Mouse (Mus musculus) adrenal gland, adult 10 weeks (tissue): Measurements from ENCODE around the gene Mum1. TPM values are rescaled to one million over a fixed set of nuclear protein-coding genes. Genes with fewer than 3 reads are reported as not detected.

Experiments used
- polyA plus RNA-seq: library from polyadenylated mRNA; stranded (reverse); fragments of 350-450 nt; fragmentation: Illumina TruSeq; extraction: RNeasy Lipid Tissue Mini Kit (QIAGEN cat#74804); gene quantifications from one replicate; pipeline ENCODE4 v1.2.3, GENCODE M21; 2014; ENCODE audit warnings: low read depth, low replicate concordance

Gene Mum1
- 7.3 TPM for polyA plus RNA-seq

GRCm38 (mm10) chr10:80226416-80227165 lies at the start of gene Mum1:
Gene Mum1, plus strand, starts transcription at chr10:80226434.

DNA sequence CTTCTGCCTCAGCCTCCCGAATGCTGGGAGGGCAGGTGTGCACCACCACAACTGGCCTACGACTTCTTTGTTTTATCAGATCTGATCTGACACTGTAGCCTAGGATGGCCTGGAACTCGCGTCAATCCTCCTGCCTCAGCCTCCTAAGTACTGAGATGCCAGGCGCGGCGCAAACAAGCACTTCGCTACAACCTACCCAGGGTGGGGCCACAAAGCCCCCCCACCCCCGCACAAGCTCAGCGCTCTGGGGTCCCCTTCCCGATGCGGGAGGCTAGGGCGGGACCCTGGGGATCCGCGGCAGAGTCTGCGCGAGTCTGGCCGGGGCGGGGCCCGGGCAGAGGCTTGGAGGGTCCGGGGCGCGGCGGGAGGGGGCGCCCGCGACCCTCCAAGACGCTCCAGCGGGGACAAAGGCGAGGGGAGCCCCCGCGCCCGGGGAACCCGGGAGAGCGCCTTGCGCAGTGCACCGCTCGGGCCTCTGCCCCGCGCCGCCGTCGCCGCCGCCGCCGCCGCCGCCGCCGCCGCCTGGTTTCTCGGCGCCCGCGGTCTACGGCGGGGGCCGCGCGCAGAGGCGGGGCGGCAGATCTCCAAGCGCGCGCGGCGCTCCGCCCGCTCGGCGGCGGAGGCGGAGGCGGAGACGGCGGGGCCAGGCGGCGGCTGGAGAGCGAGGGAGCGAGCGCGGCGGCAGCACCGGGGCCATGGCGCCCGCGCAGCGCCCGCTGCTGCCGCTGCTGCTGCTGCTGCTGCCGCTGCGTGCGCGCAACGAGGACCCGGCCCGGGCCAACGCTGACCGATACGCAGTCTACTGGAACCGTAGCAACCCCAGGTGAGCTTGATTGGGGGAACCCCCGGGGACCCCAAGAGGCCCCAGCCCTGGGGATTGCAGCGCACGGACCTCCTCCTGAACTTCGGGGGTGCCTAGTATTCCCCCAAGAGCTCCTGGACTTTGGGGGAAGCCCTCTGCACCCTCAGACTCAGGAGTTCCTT lies 46.9 kb upstream of the Mum1 start, which contains the start of gene Efna2:
Gene Efna2 (plus strand): TSS at position 415 of the 984 bp plus-strand sequence.

DNA sequence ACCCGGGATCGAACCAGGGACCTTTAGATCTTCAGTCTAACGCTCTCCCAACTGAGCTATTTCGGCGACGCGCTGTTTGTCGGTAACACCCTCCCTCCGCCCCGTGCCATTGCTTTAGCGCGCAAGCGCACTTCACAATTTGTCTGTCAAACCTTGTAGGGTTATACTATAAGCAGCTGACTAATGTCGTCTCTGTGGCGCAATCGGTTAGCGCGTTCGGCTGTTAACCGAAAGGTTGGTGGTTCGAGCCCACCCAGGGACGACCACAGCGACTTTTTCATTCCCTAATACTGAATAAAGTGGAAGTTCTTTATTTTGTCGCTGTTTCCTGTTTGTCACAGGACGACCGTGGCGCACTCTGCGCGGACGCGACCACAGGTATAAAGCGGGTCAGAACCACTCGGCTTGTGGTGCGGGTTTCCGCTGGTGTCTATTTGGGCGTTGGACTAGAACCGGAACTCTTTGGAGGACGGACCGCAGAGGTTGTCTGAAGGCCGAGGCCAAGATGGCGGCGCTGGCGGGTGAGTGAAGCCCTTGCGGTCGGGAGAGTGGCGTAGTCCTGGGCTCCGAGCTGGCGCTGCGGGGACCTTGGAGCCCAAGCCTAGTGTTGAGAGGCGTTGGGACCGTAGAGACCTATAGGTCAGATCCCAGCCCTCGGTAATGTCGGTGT lies 22.9 kb downstream of the Mum1 start, which contains the start of gene Ndufs7:
Gene Ndufs7 (plus strand): TSS at position 151 of the 670 bp plus-strand sequence.

DNA sequence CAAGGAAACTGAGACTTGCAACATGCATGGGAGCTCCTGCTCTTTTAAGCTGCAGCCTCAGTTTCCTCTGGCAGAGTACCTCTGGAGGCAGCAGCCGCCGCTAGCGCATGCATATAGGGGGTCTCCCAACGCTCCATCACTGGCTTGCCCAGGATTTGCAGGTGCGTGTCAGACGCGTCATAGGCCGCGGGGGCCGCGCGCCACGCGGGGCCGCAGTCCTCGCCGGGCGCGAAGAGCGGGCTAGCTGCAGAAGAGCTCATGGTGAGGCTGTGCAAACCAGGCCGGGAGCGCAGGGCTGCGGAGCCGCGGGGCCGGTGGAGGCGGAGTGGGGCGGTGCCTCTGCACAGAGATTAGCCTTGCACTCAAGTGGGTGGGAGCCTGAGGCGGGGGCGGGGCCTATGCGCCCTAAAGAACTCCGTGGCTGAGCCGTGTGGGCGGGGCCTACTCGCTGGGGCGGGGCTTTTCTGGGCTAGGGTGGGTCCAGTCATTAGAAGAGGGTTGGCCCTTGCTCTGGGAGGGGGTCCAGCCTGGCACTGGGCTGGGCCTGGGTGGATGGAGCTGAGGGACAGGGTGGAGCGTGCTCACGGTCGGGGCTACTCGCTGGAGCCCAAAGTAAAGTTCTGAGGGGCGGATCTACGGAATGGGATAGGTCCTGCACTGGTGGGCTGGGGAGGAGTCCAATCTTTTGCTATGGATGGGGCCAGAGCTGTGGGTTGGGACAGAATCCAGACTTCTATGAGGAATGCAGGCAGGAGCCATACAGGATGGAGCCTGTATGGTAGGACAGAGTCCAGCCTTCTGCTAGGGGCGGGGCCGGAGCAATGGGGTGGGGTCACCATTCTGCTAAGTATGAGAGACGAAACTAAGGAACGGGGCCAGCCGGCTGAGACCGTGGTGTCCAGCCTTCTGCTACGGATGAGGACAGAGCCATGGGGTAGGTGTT lies 34.7 kb downstream of the Mum1 start, which contains the start of the genes Gamt and Dazap1:
Gene Gamt (minus strand): TSS at position 371 of the 943 bp plus-strand sequence.
Gene Dazap1 (plus strand): TSS at position 845 of the 943 bp plus-strand sequence.

GRCm38 (mm10) chr10:80292251-80293146 lies 66.3 kb downstream of the Mum1 start, which contains the start of gene Rps15:
Gene Rps15, plus strand, starts transcription at chr10:80292453.

Other genes with a start within 250 kb of the Mum1 start
- 0.64 TPM for gene Tmem259, start 242.1 kb upstream of the Mum1 start, polyA plus RNA-seq
- 4.3 TPM for gene Cnn2, start 237.8 kb upstream of the Mum1 start, polyA plus RNA-seq
- 0.58 TPM for gene Abca7, start 229.9 kb upstream of the Mum1 start, polyA plus RNA-seq
- not detected for gene Arhgap45, start 209.8 kb upstream of the Mum1 start, polyA plus RNA-seq
- 0.64 TPM for gene Polr2e, start 186.6 kb upstream of the Mum1 start, polyA plus RNA-seq
- gene Gpx4, start 179.3 kb upstream of the Mum1 start, polyA plus RNA-seq = 76.0 TPM
- gene Sbno2, start 120.9 kb upstream of the Mum1 start, polyA plus RNA-seq = 1.3 TPM
- 8.0 TPM for gene Stk11, start 110.6 kb upstream of the Mum1 start, polyA plus RNA-seq
- gene Atp5d, start 87.8 kb upstream of the Mum1 start, polyA plus RNA-seq = 0.70 TPM
- gene Cbarp, start 85.6 kb upstream of the Mum1 start, polyA plus RNA-seq = 1.5 TPM
- gene Midn, start 78.2 kb upstream of the Mum1 start, polyA plus RNA-seq = 7.6 TPM
- gene Cirbp, start 60.4 kb upstream of the Mum1 start, polyA plus RNA-seq = 21.3 TPM
- 1.0 TPM for gene 1600002K03Rik, start 53.5 kb upstream of the Mum1 start, polyA plus RNA-seq
- gene Efna2, start 47.0 kb upstream of the Mum1 start, polyA plus RNA-seq = 2.2 TPM
- gene Ndufs7, start 22.7 kb downstream of the Mum1 start, polyA plus RNA-seq = 5.8 TPM
- gene Gamt, start 34.6 kb downstream of the Mum1 start, polyA plus RNA-seq = 2.7 TPM
- 17.0 TPM for gene Dazap1, start 35.1 kb downstream of the Mum1 start, polyA plus RNA-seq
- gene Rps15, start 66.0 kb downstream of the Mum1 start, polyA plus RNA-seq = not detected
- not detected for gene Apc2, start 69.5 kb downstream of the Mum1 start, polyA plus RNA-seq
- 1.4 TPM for gene 2310011J03Rik, start 94.1 kb downstream of the Mum1 start, polyA plus RNA-seq
- not detected for gene Pcsk4, start 103.1 kb downstream of the Mum1 start, polyA plus RNA-seq
- gene Reep6, start 103.5 kb downstream of the Mum1 start, polyA plus RNA-seq = not detected
- 0.82 TPM for gene Adamtsl5, start 122.0 kb downstream of the Mum1 start, polyA plus RNA-seq
- gene Plk5, start 130.0 kb downstream of the Mum1 start, polyA plus RNA-seq = not detected
- 13.4 TPM for gene Mex3d, start 161.2 kb downstream of the Mum1 start, polyA plus RNA-seq
- not detected for gene Mbd3, start 173.1 kb downstream of the Mum1 start, polyA plus RNA-seq
- not detected for gene Uqcr11, start 180.4 kb downstream of the Mum1 start, polyA plus RNA-seq
- 3.1 TPM for gene Tcf3, start 207.2 kb downstream of the Mum1 start, polyA plus RNA-seq